Mouse (Mus musculus): ENCODE results near the gene Mapkapk2. TPM values are rescaled to one million over a fixed set of nuclear protein-coding genes. Genes with fewer than 3 reads are reported as not detected.
"Not testable (repeated sequence)": the region's sequence is repeated elsewhere in the genome, so short reads cannot be mapped to it uniquely, and the experiment has no call there.

The Mapkapk2 gene
- total RNA-seq, 2 experiments from 2014 or later: 209 to 221 TPM

DNA sequence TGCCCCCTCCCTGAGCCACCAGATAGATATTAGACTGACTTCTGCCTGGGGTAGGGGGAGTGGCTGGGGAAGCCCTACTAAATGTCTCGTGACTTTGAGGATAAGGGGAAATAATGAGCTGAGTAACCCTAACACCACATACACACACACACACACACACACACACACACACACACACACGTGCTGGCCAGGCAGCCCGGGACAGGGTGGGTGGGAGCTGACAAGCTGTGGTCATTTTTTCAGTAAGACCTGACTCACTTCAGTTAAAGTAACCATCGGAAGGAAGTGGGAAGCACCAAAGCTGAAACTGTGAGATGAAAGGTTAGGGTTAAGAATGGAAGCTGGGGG, 71.8 kb downstream of the Mapkapk2 start:
- intact Hi-C loops (cut with DNase I): no loop called here
- DNase-seq: no peak

DNA sequence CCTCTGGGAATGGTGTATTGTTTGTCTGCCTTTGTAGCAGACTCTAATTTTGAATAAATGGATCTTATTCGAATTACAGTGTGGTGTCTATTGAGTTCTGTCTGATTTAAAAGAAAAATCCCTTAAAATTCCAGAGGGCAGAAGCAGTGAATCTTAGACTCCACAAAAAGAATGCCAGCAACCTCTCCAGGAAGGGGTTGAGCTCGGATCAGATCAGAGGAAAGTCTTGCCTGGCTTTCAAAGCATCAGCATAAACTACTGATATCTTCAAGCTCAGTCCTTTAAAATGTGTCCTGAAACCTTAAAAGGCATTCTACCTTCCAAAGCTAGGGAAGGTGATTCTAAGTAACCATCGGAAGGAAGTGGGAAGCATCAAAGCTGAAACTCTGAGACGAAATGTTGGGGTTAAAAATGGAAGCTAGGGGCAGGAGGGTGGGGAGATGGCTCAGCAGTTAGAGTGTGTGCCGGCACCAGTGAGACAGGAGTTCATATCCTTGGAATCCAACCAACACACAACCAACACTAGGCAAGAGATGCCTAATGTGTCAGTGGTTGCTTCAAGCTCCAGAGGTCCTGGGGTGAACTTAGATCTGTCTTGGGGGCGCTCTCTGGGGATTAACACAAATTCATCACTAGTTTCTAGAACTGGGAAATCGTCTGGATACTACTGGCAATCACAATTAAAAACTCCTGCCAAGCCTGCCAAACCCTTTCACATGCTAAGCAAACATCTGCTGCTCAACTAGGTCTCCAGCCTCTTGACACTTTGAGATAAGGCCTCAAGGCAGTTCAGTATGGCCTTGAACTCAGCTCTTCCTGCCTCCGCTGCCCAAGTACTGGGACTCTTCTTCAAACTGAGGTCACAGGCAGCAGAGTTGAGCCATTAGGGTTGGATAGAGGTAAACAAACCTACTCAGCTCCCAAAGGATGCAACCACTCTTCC, 72.5 kb downstream of the Mapkapk2 start:
- intact Hi-C loops (cut with DNase I): no loop called here
- no peak for DNase-seq

DNA sequence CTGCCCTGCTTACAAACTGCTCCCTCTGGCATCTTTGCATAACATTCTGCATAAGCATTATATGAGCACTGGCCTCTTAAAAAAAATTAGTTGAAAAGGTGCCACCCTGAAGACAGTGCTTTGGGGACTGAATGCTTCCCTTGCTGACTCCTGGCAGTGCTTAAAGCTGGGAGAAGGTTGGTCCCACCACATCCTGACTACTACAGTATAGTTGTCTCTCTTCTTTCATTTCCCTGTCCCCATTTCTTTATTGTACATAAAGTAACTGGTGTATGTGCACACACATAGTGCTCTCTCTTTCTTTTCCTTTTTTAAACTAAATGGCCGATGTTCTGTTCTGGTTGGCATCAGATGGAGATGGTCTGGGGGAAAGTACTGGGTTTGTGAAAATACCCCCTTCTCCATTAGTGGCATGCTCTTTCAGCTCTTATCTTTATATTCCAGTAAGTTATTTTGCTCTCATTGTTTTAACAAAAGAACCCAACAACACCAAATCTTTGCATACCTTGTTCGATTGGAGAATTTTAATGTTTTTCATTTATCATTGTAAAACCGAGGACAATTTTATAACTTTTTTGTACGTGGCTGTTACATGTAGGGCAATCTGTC, 74.3 kb downstream of the Mapkapk2 start:
- DNase-seq; intact Hi-C loops (cut with DNase I): not testable (repeated sequence)

DNA sequence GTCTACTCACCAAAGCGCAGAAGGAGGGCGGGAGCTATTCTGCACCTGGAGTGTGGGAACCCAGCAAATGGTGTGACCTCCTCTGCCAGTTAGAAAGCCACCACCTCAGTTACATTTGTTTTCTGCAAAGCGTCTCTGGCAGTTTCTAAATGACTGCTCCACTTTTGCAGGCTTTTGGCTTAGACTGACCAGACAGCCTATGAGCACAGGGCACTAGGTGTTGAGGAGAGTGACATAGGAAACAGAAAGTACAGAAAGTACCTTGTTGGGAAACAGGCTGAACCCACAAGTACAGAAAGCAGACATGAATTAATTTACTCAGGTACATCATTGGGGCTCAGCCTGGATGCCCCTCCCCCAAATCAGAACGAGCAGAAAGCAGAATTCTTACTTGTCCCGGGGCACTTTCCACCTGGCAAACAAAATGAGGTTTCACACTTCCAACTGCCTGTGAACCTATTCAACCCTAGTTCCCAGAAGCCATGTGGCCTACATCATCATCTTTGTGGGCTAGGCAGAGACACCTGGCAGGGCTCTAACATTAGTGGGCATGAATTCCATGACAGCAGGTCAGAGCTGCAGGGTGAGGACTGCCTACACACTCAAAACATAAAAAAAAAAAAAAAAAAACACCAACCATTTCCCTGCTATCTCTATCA, 74.9 kb downstream of the Mapkapk2 start:
- intact Hi-C loops (cut with DNase I): no loop called here
- DNase-seq: no peak

DNA sequence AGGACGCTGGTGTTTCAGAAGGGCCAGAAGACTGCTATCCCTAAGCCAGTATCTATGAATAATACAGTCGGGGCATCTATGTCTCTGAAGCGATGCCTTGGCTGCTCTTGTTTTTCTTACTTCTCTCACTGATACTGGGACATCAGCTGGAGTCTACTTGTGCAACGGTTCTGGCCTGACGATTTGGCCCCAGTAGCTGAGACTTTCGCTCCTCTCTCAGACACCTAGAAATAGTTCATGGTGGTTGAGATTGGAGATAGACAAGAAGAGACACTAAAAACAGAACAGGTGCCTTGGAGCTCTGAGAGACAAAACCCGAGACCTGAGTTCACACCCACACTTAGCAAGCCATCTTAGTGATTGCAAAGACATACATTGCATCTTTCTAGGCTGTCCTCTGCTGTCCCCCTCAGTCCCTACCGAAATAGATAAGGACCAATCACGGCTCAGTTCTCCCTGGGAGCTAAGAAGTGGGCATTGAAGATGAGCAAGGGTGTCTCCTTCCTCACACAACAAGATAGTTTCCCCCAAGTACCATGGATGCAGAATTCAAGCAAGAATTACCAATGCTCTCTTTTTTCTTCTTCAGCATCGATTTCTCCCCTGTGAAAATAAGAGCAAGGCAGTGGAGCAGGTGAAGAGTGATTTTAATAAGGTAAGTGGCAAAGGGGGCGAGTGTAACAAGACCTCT, 75.6 kb downstream of the Mapkapk2 start:
- intact Hi-C loops (cut with DNase I): no loop called here
- no peak for DNase-seq

DNA sequence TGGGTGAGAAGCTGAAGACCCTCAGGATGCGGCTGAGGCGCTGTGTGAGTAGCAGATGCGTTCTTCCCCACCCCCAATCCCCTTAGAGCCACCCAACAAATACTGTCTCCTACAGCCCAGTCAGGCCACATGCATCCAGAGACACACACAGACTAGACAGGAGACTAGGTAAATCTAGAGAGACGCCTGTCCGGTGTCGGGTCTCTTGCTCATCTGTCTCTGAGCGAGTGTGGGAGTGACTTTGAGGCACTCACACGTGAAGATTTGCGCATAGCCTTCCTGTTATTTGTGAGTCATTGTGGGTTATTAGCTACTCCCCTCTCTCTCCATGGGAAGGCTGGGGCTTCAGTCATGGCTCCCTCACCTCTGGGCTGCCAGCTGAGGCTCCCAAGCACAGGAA, 76.2 kb downstream of the Mapkapk2 start:
- no peak for DNase-seq
- intact Hi-C loops (cut with DNase I): no loop called here

DNA sequence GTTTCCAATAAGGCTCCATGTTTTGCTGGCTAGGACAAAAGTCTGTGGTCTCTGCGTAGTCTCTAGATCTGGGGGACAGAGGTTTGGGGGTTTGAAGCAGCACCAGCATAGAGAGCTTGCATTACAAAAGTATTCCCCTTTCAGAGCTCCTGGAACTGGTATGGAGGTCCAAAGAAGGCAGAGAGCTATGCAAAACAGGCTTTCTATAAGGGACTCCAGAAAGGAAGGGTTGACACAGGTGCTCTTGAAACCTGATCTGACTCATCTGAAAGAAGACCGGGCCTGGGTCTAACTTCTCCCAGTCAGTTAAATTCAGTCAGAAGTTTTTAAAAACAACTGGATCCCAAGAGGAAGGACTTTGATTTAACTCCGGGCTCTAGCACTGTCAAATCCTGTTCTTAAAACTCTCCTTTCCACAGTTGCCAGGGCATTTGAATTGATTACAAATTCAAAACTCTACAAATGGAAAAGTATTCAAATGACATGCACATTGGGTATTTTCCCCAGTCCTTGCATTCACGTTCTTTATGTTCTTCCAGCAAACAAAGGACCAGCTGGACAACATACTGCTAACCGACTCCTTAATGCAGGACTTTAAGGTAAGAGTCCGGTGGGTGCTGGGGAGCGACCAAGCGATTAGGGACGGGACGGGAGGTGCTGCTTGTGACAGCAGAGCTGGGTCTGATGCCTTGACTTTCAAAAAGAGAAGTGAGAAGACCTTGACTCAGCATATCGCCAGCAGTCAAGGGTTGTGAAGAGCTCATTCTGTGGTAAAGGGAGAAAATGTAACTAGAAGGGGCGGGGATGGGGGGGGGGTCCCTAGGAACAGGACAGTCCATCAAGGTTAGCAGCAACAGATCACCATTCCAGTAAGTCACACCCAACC, 77.0 kb downstream of the Mapkapk2 start:
- intact Hi-C loops (cut with DNase I): no loop called here
- no peak for DNase-seq

DNA sequence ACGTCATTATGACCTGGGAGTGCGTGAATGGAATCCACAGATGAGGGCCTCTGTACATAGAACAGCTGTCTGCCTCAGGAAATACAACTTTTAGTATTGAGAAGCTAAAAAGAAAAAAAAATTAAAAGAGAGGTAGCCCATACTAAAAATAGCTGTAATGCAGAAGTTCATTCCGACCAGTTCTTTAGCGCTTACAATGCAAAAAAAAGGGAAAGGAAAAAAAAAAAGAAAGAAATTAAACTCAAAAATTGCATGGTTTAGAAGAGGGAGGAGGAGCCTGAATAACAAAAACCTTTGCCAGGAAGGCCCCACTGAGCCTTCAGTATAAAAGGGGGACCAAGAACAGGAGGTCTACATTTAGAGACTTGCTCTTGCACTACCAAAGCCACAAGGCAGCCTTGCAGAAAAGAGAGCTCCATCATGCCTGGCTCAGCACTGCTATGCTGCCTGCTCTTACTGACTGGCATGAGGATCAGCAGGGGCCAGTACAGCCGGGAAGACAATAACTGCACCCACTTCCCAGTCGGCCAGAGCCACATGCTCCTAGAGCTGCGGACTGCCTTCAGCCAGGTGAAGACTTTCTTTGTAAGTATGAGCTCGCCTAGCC, 78.0 kb downstream of the Mapkapk2 start, which contains the start of gene Il10:
Il10 (plus strand) TSS at position 354 of the 607 bp plus-strand sequence.
- intact Hi-C loops (cut with DNase I): no loop called here

DNA sequence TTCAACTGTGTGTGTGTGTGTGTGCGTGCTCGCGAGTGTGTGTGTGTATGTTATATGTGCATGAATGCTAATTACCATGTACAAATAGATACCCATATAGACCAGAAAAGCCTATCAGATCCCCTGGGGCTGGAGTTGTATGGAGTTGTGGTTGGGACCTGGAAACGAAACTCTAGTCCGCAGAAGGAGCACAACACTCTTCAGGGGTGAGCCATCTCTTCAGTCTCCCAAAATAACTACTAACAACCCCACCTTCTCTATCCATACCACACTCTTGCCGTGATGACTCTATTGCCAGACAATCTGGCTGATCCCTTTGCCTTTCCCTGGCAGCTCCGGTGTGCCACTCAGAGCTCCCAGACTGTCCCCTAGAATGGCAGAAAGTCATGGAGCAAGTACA, 81.7 kb downstream of the Mapkapk2 start:
- no peak for DNase-seq
- intact Hi-C loops (cut with DNase I): no loop called here

More for the DNA sequence above, 78.0 kb downstream of the Mapkapk2 start, which contains the start of gene Il10:
- DNase-seq: no peak

DNA sequence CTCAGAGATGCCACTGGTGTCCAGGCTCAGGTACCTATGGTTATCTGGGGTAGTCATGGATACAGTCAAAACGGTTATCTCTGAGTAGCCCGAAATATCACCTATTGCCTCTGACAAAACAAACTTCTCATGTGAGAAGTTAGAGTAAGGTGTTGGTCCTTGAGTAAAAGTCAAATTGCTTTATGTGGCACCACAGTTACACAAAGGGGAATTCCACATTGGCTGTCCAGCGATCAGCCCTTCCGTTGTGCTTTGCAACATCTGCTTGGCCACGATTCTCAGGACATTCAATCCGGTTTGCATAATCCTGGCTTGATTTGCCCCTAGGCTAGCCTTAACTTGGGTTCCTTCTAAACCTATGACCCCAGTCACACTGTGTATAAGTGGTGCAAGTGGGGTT, 82.3 kb downstream of the Mapkapk2 start:
- intact Hi-C loops (cut with DNase I): no loop called here
- DNase-seq: no peak

DNA sequence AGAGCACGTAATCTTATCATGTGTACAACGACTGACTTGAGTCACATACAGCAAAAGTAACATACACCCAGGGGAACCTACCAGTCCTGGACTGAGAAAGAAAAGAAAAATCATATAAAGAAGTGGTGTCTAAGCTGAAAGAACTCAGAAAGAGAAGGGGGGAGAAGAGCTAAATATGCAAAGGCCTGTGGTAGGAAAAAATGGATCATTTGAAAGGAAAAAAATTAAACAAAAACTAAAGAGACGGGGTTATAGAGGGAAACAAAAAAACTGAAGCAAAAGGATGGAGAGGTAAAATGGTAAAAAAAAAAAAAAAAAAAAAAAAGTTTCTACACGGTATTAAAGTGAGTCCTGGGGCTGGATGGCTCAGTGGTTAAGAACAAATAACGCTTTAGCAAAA, 83.7 kb downstream of the Mapkapk2 start:
- no peak for DNase-seq
- intact Hi-C loops (cut with DNase I): no loop called here

DNA sequence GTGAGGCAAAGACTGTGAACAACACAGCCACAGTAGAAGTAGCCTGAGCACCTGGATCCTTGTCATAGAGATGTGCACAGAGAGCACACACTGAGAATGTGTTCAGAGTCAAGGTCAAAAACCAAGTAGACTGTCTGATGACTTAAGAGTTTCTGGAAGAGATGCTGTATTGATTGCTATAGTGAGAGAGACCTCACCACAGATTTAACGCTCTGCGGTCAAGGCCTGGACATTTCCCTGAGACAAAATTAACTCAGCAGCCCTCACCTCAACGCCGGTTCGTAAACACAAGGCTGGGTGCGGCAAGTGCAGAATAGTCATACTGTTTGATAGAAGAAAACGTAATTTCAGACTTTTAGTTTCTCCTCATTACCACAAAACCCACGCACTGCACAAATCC, 85.1 kb downstream of the Mapkapk2 start:
- no peak for DNase-seq
- intact Hi-C loops (cut with DNase I): no loop called here

DNA sequence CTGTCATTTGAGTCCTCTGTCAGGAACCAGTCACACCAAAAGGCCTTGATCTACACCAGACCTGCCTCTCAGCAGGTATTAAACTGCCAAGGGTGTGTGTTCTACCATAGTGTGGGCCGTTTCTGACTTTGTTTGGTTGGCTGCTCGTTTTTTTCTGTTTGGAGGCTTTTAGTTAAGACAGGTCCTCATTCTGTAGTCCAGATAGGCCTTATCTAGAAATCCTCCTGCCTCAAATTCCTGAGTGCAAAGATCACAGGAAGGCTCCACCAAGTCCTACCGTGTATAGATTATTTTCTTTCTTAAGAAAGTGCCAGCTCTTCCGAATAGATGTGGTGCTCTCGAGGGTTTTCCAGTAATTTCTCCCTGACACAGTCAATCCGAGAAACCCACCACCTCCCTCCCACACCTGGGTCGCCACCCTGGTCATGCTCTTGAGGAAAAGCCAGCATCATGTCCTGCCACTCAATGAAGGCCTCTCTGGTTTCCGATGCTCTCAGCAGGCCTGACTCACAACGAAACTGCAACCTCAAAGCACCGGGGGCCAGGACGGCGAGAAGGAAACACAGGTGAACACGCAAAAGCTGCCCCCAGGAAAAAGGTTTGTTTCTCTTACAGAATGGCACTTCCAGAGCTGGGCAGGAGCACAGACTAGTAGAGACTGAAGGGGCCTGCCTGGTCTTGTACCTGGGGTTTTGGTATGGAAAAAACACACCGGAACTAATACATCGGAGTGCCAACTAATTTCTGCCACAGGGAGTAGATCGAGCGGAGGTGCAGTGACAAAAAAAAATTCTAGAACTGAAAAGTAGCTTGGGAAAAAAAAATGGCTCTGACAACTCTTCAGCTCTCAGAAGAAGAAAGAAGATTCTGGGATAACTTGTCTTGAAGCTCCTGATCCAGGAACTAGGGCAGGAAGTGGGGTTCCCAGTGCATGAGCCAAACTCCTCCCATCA, 87.1 kb downstream of the Mapkapk2 start:
- intact Hi-C loops (cut with DNase I): no loop called here
- DNase-seq: no peak

DNA sequence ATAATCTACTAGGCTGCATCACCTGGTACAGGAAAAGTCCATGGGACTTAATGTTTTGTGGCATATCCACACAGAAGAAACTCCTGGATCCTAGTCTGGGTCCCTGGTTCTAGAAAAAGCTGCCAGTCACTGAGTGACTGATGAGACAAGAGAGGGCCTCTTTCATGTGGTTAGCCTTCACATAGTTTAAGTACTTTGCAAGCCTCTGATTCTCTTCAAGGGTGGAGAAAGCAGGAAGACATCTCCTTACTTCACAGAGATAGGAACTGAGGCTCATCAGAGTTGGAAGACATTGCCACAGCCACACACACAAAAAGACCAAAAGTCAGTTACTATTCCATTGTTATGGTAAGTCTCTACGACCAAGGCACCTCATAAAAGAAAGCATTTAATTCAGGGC, 91.6 kb downstream of the Mapkapk2 start:
- intact Hi-C loops (cut with DNase I): no loop called here
- no peak for DNase-seq

Data from heart, postnatal 14 days (tissue).